Mouse (Mus musculus) gastrocnemius, postnatal 10 days (tissue): Measurements from ENCODE around the gene Mrgpra3. TPM values are rescaled to one million over a fixed set of nuclear protein-coding genes. Genes with fewer than 3 reads are reported as not detected.

ENCODE experiments used
- DNase-seq: peaks from one replicate; pipeline ENCODE4 v3.0.0; 2021; ENCODE audit warnings: mixed read lengths
- long read RNA-seq, 2 experiments: library from polyadenylated mRNA; stranded (forward); transcript quantifications; one replicate each; pipeline ENCODE4 v2.0.0; 2021
- total RNA-seq, 2 experiments: library from RNA; stranded (reverse); gene quantifications; 2 replicates each; pipeline ENCODE4 v1.2.3; 2021

The Mrgpra3 gene
- not detected for total RNA-seq
- long read RNA-seq, experiment 1, result 0 reads
- long read RNA-seq, experiment 2, result 0 reads

- no peak for DNase-seq
Observed at GRCm38 (mm10) chr7:47601272-47601671, at the start of gene Mrgpra3. Mrgpra3 (minus strand) TSS chr7:47601372.

Other genes starting within 250 kb of the Mrgpra3 start
- gene Mrgpra1, start 247.1 kb downstream of the Mrgpra3 start, total RNA-seq, result not detected
- not detected for gene Mrgpra2a, start 149.2 kb downstream of the Mrgpra3 start, total RNA-seq
- gene Mrgpra2b, start 72.5 kb downstream of the Mrgpra3 start, total RNA-seq, result under 1 TPM in 1 of 2 experiments, not detected in 1; 0.27 TPM